Mouse (Mus musculus) limb, embryonic 11.5 days (tissue): ENCODE data around the gene Ndufaf2. TPM values are rescaled to one million over a fixed set of nuclear protein-coding genes. Genes with fewer than 3 reads are reported as not detected.

Experiments used
- ATAC-seq: fragments of 200-750 bp; cut with Nextera tagmentation; 2 replicates; pipeline ENCODE4 v1.8.0; 2017; ENCODE audit warnings: low read depth; ENCODE audit not compliant: insufficient number of reproducible peaks, low FRiP score, low TSS enrichment
- DNase-seq: peaks from one replicate; pipeline ENCODE4 v3.0.0-alpha.2; 2015; ENCODE audit warnings: low spot score
- H3K27ac ChIP-seq: fragments of 300-500 bp; sonication (generic); replicated peaks from 2 replicates; pipeline ENCODE4 v1.5.1; 2014; ENCODE audit warnings: low read depth, mild to moderate bottlenecking, low read length
- H3K27me3 ChIP-seq: fragments of 300-500 bp; sonication (generic); 2 replicates; pipeline ENCODE4 v1.6.1; 2014; ENCODE audit warnings: mild to moderate bottlenecking, low read length, mixed read lengths; ENCODE audit not compliant: control insufficient read depth, insufficient read depth
- H3K36me3 ChIP-seq: fragments of 300-500 bp; sonication (generic); 2 replicates; pipeline ENCODE4 v1.6.1; 2014; ENCODE audit warnings: mild to moderate bottlenecking, low read length, moderate library complexity, mixed read lengths; ENCODE audit not compliant: control insufficient read depth, insufficient read depth
- H3K4me1 ChIP-seq: fragments of 300-500 bp; sonication (generic); 2 replicates; pipeline ENCODE4 v1.6.1; 2014; ENCODE audit warnings: low read length, mixed read lengths; ENCODE audit not compliant: control insufficient read depth, insufficient read depth
- H3K4me2 ChIP-seq: fragments of 300-500 bp; sonication (generic); 2 replicates; pipeline ENCODE4 v1.6.1; 2014; ENCODE audit warnings: low read depth, mild to moderate bottlenecking, moderate library complexity; ENCODE audit not compliant: severe bottlenecking
- H3K4me3 ChIP-seq: fragments of 300-500 bp; sonication (generic); 2 replicates; pipeline ENCODE4 v1.5.1; 2014; ENCODE audit warnings: low read depth, low read length
- H3K9ac ChIP-seq: fragments of 300-500 bp; sonication (generic); 2 replicates; pipeline ENCODE4 v1.6.1; 2014; ENCODE audit warnings: mild to moderate bottlenecking, low read length
- H3K9me3 ChIP-seq: fragments of 300-500 bp; sonication (generic); 2 replicates; pipeline ENCODE4 v1.6.1; 2016; ENCODE audit warnings: low read length; ENCODE audit not compliant: control insufficient read depth
- WGBS: fragments of 180-500 bp; shearing (Covaris S2); extraction: QIAGEN DNeasy Blood & Tissue Kit; methylation state at CpG from one replicate; pipeline ENCODE4 v1.1.7; 2014; 5-methylcytosine and 5-hydroxymethylcytosine counted together
- polyA plus RNA-seq: library from polyadenylated mRNA; unstranded; fragments of >200 nt; fragmentation: Nextera tagmentation; extraction: Ambion mirVana; gene quantifications from 2 replicates; pipeline ENCODE4 v1.2.1, GENCODE M21; 2014

The Ndufaf2 gene
- polyA plus RNA-seq, 1 experiment from 2014 or later: 102 TPM

- Histone ChIP-seq H3K27me3 (no peaks in the 10 kb centered on the region), H3K36me3 (no peaks in the 10 kb centered on the region), H3K9me3 (no peaks in the 10 kb centered on the region), H3K9ac (no peak overlapping the region), H3K27ac (no peak overlapping the region), H3K4me1 (no peaks in the 10 kb centered on the region), H3K4me2 (no peak overlapping the region), H3K4me3 (no peak overlapping the region)
- ATAC-seq (no peak), DNase-seq (no peak)
- WGBS: 70% methylated on average over 1 of the region's 1 CpGs
These were observed 40.2 kb downstream of the Ndufaf2 start for GRCm38 (mm10) chr13:108118188-108118587.

- Histone ChIP-seq H3K27me3 (no peaks in the 10 kb centered on the region), H3K9ac (no peak overlapping the region), H3K36me3 (no peaks in the 10 kb centered on the region), H3K4me2 (no peak overlapping the region), H3K4me1 (no peaks in the 10 kb centered on the region), H3K9me3 (no peaks in the 10 kb centered on the region), H3K4me3 (no peak overlapping the region), H3K27ac (no peak overlapping the region)
- ATAC-seq (no peak), DNase-seq (no peak)
These were observed 40.8 kb downstream of the Ndufaf2 start for GRCm38 (mm10) chr13:108117654-108118053.

DNA sequence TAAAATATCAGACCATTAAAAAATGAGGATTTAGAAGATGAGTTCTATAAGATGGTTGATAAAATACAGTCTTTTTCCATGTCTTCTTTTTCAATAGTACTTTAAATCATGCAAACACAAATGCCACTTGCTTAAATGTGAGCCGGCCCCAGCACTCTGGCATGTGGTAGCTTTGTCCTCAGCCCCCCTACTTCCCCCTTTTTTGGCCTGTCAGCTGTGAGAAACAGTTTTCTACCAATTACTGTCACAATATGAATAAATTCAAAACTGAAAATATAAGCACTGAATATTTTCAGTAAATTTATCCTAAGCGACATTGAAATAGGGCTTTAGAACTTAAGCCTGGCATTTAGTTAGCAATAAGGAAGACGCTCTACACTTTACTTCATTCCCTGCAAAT is 44.2 kb downstream of the Ndufaf2 start:
- Histone ChIP-seq H3K4me1 (no peaks in the 10 kb centered on the region), H3K4me2 (no peak overlapping the region), H3K9ac (no peak overlapping the region), H3K27me3 (no peaks in the 10 kb centered on the region), H3K27ac (no peak overlapping the region), H3K4me3 (no peak overlapping the region), H3K36me3 (no peaks in the 10 kb centered on the region), H3K9me3 (no peaks in the 10 kb centered on the region)
- no peak for ATAC-seq
- 89% methylated on average over 3 of the region's 3 CpGs for WGBS
- no peak for DNase-seq

- no peak for DNase-seq
- H3K4me2 ChIP-seq: no peak overlapping the region
- ATAC-seq: no peak
- H3K4me3 ChIP-seq: no peak overlapping the region
- no peak overlapping the region for H3K9ac ChIP-seq
- no peak overlapping the region for H3K27ac ChIP-seq
- WGBS: 92% methylated on average over 5 of the region's 5 CpGs
- no peaks in the 10 kb centered on the region for H3K4me1 ChIP-seq
- no peaks in the 10 kb centered on the region for H3K36me3 ChIP-seq
- no peaks in the 10 kb centered on the region for H3K9me3 ChIP-seq
- H3K27me3 ChIP-seq: no peaks in the 10 kb centered on the region
These were observed 44.9 kb downstream of the Ndufaf2 start for GRCm38 (mm10) chr13:108113536-108113935.

DNA sequence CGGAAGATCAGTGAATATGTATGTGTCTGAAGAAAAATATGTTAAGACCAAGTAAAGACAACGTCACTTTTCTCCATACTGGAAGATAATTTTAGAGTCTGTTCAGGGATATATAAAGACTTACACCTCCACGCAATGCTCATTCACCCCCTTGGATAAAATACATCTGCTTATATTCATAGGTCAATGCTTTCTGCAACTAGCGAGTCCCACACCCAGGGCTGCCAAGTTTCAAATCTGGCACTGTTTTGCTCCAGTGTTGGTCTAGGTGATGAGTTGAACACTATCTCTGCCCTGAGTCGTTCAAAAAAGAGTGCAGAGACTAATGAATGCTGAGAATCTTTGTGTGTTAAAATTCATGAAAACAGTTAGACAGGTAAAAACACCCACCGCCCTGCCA is 47.5 kb downstream of the Ndufaf2 start:
- Histone ChIP-seq H3K36me3 (no peaks in the 10 kb centered on the region), H3K9ac (no peak overlapping the region), H3K27ac (no peak overlapping the region), H3K4me2 (no peak overlapping the region), H3K27me3 (no peaks in the 10 kb centered on the region), H3K9me3 (no peaks in the 10 kb centered on the region), H3K4me1 (peaks cover 4% of the 10 kb centered on the region; the same call in 1 of the 2 replicates), H3K4me3 (no peak overlapping the region)
- WGBS: 90% methylated on average over 6 of the region's 6 CpGs
- DNase-seq (no peak), ATAC-seq (no peak)

DNA sequence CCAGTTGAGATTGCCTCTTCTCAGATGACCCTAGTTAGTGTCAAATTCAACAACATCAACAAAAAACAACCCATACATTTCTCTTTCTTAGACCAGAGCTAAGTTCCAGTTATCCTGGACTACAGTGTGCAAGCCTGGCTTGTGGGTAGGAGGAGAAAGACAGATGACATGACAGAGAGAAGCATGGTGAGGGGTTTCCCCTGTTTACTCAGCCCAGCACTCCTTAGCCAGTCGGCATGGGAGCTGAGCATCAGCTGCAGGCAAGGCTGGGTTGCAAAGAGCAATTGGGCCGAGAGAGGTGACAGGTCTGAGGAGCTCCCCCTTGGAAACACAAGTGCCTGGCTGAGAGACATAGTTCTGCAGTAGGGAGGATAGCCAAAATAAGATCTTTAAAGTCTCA is 57.7 kb downstream of the Ndufaf2 start:
- Histone ChIP-seq H3K9ac (no peak overlapping the region), H3K4me2 (no peak overlapping the region), H3K27ac (no peak overlapping the region), H3K36me3 (no peaks in the 10 kb centered on the region), H3K4me1 (no peaks in the 10 kb centered on the region), H3K9me3 (no peaks in the 10 kb centered on the region), H3K27me3 (no peaks in the 10 kb centered on the region), H3K4me3 (no peak overlapping the region)
- 34% methylated on average over 2 of the region's 2 CpGs for WGBS
- ATAC-seq (no peak), DNase-seq (no peak)

- H3K9me3 ChIP-seq: no peaks in the 10 kb centered on the region
- no peak overlapping the region for H3K27ac ChIP-seq
- 53% methylated on average over 7 of the region's 7 CpGs for WGBS
- ATAC-seq: no peak
- H3K4me2 ChIP-seq: no peak overlapping the region
- DNase-seq: no peak
- no peaks in the 10 kb centered on the region for H3K27me3 ChIP-seq
- no peak overlapping the region for H3K9ac ChIP-seq
- H3K36me3 ChIP-seq: no peaks in the 10 kb centered on the region
- H3K4me3 ChIP-seq: no peak overlapping the region
- H3K4me1 ChIP-seq: no peaks in the 10 kb centered on the region
These were observed 62.0 kb downstream of the Ndufaf2 start for GRCm38 (mm10) chr13:108096446-108096845.

DNA sequence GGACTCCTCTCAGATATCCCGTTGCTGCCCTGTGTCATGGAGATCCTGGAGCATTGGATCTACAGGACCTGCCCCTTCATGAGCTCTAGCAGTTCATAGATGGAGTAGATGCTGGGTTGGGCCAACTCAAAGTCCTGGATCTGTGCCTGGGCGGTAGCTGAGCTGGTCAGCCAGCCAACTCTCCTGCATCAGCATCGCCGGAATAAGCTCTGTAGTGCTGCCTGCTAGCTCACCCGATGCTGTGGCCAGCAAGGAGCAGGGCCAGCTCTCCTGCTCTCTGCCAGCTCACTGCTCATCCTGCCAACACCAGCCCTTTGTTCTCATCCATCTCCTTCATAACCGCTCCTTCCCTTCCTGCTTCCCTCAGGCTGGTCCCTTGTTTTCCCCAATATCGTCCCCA is 62.8 kb downstream of the Ndufaf2 start:
- 89% methylated on average over 7 of the region's 7 CpGs for WGBS
- H3K4me1 ChIP-seq: no peaks in the 10 kb centered on the region
- ATAC-seq (no peak), DNase-seq (no peak)
- no peak overlapping the region for H3K27ac ChIP-seq
- H3K36me3 ChIP-seq: no peaks in the 10 kb centered on the region
- H3K9ac ChIP-seq: no peak overlapping the region
- no peaks in the 10 kb centered on the region for H3K9me3 ChIP-seq
- H3K27me3 ChIP-seq: no peaks in the 10 kb centered on the region
- H3K4me3 ChIP-seq: no peak overlapping the region
- H3K4me2 ChIP-seq: no peak overlapping the region

- H3K4me1 ChIP-seq: no peaks in the 10 kb centered on the region
- no peaks in the 10 kb centered on the region for H3K27me3 ChIP-seq
- no peaks in the 10 kb centered on the region for H3K9me3 ChIP-seq
- no peak overlapping the region for H3K27ac ChIP-seq
- ATAC-seq (no peak), DNase-seq (no peak)
- H3K4me3 ChIP-seq: no peak overlapping the region
- H3K9ac ChIP-seq: no peak overlapping the region
- WGBS: 89% methylated on average over 5 of the region's 5 CpGs
- no peaks in the 10 kb centered on the region for H3K36me3 ChIP-seq
- no peak overlapping the region for H3K4me2 ChIP-seq
These were observed 63.7 kb downstream of the Ndufaf2 start for GRCm38 (mm10) chr13:108094681-108095080.
